Mouse (Mus musculus) CD4-positive, CD25-positive, alpha-beta regulatory T cell, adult 2 months (primary cell): ENCODE measurements around the gene Gga1.

Experiments
- DNase-seq: peaks from one replicate; pipeline ENCODE4 v3.0.0-alpha.2; 2012; ENCODE audit warnings: low read depth, low spot score

Gga1 gene

GRCm38 (mm10) chr15:78913632-78914090 lies 36.7 kb downstream of the Gga1 start, which contains the start of gene Pdxp:
Gene Pdxp, plus strand, starts transcription at chr15:78913919.
- peak; percentile 97 for DNase-seq

GRCm38 (mm10) chr15:78914091-78914822 lies 37.3 kb downstream of the Gga1 start:
- DNase-seq = no peak

GRCm38 (mm10) chr15:78914823-78915659 lies 38.1 kb downstream of the Gga1 start:
- no peak for DNase-seq

GRCm38 (mm10) chr15:78915660-78916017 lies 38.6 kb downstream of the Gga1 start:
- peak; percentile 90 for DNase-seq

GRCm38 (mm10) chr15:78916052-78916826 lies 39.2 kb downstream of the Gga1 start:
- no peak for DNase-seq

GRCm38 (mm10) chr15:78918126-78918525 lies 41.1 kb downstream of the Gga1 start:
- no peak for DNase-seq

- no peak for DNase-seq
These were observed 42.9 kb downstream of the Gga1 start for GRCm38 (mm10) chr15:78919914-78920313.

GRCm38 (mm10) chr15:78922700-78923099 lies 45.7 kb downstream of the Gga1 start:
- no peak for DNase-seq

- peak; percentile 80 for DNase-seq
These were observed 46.6 kb downstream of the Gga1 start for GRCm38 (mm10) chr15:78923585-78923984.

GRCm38 (mm10) chr15:78925129-78925528 lies 48.1 kb downstream of the Gga1 start:
- DNase-seq = no peak

- DNase-seq = peak; percentile 81
These were observed 49.3 kb downstream of the Gga1 start, which contains the start of gene Lgals1 for GRCm38 (mm10) chr15:78926021-78926919. Gene Lgals1, plus strand, starts transcription at chr15:78926725.

GRCm38 (mm10) chr15:78927021-78927787 lies 50.2 kb downstream of the Gga1 start:
- peak; percentile 25 for DNase-seq

- peak; percentile 92 for DNase-seq
These were observed 50.9 kb downstream of the Gga1 start for GRCm38 (mm10) chr15:78927788-78928457.

- no peak for DNase-seq
These were observed 51.5 kb downstream of the Gga1 start for GRCm38 (mm10) chr15:78928539-78928938.

GRCm38 (mm10) chr15:78930192-78930706 lies 53.3 kb downstream of the Gga1 start:
- DNase-seq = no peak

- DNase-seq = no peak
These were observed 53.9 kb downstream of the Gga1 start for GRCm38 (mm10) chr15:78930801-78931426.

- peak; percentile 92 for DNase-seq
These were observed 54.6 kb downstream of the Gga1 start for GRCm38 (mm10) chr15:78931577-78931976.

- peak; percentile 94 for DNase-seq
These were observed 57.9 kb downstream of the Gga1 start, which contains the start of gene Nol12 for GRCm38 (mm10) chr15:78934784-78935320. Gene Nol12, plus strand, starts transcription at chr15:78934933.
